Mouse (Mus musculus) mesoderm, embryonic 11.5 days (tissue): ENCODE results near the gene Fbxw7.

Source experiments
- DNase-seq: peaks from one replicate; pipeline ENCODE4 v3.0.0-alpha.2; 2012; ENCODE audit warnings: low read depth, low spot score

The Fbxw7 gene

DNA sequence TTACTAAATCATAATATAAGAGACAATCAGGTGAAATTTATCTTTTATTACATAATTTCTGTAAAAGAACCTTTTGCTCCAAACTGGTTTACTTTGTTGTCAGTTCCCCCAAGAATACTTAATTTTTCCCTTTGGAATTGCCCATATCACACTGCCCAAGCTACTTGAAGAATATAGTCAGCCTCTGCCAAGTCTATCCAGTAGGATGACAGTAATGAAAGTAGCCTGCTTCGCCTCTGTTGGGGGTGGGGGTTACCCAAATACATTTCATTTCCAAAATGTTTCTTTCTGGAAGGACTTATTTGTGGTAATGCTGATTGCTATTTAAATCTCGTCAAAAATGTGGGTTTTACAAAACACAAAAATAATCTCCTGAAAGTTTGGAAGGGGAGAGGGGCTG lies 136.6 kb downstream of the Fbxw7 start:
- peak; percentile 8 for DNase-seq

GRCm38 (mm10) chr3:84952135-84952534 lies 137.1 kb downstream of the Fbxw7 start:
- DNase-seq, result peak; percentile 93

GRCm38 (mm10) chr3:84952585-84953187 lies 137.6 kb downstream of the Fbxw7 start:
- DNase-seq, result no peak

GRCm38 (mm10) chr3:84955011-84955775 lies 140.1 kb downstream of the Fbxw7 start:
- DNase-seq, result no peak

DNA sequence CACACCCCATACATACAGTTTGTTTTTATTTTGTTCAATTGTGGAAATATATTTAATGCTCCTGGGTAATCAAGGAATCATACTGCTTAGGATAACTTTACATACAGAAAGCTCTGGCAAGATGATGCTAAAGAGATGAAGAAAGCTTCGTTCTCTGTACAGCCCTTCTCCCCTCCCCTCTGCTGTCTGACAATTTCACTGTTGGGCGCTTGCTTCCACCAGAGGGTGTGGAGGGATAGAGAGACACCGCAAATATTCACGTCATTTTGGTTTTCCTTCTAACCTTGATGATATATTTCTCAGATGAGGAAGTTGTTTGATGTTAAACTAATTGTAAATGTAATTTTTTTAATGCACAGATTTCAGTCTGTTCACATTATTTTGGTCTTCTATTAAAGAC lies 140.8 kb downstream of the Fbxw7 start:
- DNase-seq, result no peak

DNA sequence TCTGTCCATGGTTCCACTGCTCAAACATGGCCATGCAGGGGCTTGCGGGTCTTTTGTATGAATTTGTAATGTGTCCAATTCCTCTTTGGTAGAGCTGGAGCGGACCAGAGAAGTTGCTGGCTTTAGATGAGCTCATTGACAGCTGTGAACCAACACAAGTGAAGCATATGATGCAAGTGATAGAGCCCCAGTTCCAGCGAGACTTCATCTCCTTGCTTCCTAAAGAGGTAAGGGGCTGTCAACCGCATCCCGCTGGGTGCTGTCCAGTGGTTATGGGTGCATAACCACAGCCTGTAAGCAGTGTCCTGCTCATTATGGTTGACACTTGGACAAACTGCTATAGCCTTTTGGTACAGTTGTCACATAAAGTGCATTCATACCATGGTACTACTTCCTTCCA lies 150.1 kb downstream of the Fbxw7 start:
- DNase-seq, result no peak

DNA sequence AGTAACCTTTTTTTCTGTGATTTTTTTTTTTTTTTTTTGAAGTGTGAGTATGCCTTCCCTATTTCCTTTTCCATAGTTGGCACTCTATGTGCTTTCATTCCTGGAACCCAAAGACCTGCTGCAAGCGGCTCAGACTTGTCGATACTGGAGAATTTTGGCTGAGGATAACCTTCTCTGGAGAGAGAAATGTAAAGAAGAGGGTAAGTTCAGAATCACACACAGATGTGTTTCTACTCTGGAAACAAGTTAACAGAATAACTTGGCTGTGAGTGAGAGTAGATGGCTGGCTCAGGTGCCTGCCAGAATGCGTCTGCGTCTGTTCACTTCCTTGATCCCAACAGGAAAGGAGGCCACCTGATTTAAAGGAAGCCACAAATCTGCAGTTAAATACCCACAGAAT lies 152.3 kb downstream of the Fbxw7 start:
- no peak for DNase-seq

DNA sequence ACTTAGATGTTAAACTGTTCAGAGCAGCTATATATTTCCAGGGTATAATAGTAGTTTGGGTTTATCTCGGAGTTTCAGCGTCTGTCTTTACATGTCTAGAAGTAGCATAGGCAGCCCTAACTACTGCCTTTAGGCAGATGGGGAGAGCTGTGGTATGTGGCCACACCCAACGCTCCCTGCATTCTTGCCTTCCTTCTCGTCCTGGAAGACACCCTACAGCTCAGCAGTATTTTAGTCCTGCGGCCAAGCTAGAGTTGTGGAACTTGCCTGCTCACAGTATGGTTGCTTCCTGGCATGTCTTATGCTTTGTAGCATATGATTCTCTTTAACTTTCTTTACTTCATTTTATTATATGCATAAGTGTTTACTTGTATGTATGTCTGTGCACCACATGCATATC lies 156.5 kb downstream of the Fbxw7 start:
- DNase-seq, result no peak

DNA sequence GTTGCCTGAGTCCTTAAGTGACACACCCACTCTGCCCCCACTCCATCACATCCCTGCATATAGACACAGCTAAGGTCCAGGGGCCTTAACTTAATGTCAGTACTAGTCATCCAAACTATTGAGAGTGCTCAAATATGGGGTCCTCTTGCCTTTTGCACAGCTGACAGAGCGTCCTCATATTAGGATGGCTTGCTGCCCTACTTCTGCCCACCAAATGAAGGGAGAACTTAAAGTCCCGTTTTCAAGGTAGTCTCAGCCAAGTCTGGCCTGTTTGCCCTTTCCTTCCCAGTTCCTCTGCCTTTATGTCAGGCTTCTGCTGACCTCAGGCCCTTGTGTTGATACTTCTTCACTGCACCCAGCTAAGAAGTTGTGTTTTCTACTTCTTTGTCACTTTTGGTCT lies 157.8 kb downstream of the Fbxw7 start:
- DNase-seq, result no peak

DNA sequence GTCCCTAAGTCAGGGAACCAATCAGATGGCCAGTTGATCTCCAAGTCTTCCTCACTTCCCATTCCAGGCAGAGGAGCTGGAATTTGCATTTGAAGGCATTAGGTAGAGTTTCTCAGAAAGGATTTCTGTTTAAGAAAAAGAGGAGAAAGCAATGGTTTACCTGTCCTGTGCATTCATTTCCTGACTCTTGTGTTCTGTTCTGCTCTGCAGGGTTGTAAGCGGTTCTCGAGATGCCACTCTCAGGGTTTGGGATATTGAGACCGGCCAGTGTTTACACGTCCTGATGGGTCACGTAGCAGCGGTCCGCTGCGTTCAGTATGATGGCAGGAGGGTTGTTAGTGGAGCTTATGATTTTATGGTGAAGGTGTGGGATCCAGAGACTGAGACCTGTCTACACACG lies 159.1 kb downstream of the Fbxw7 start:
- no peak for DNase-seq

DNA sequence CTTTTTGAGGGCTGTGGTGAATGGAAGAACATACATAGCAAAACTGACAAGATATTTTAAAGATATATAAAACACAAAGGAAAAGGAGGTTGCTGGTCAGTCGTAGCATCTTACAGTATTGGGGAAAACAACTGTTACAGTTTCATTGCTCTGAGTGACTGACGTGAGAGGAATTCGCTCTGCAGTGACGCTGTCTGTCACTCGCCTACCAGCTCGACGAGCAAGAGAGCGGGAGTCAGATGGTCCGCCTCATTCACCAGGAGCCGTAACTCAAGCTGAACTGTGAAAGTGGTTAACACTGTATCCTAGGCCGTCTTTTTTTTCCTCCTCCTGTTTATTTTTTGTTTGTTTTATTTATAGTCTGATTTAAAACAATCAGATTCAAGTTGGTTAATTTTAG lies 163.6 kb downstream of the Fbxw7 start:
- DNase-seq, result no peak

GRCm38 (mm10) chr3:84980158-84980557 lies 165.1 kb downstream of the Fbxw7 start:
- no peak for DNase-seq

DNA sequence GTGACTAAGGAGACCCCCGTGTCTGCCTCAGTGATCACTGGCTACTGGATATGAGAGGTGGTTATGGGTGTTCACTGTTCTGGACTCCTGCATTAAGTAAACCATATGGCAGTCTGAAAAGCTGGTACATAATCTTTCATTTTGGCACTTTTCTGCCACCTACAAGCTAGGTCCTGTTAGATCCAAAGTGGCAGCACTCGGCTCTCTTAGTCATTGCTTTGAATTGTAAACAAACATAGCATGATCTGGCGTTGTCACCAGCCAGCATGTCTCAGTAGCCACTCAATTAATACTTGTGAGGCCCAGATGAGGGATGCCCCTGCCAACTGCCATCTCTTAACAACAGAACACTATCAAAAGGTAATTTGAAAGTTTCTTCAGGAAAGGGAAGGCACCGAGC lies 167.6 kb downstream of the Fbxw7 start:
- no peak for DNase-seq

- DNase-seq, result no peak
Observed at GRCm38 (mm10) chr3:84985121-84985625, 170.1 kb downstream of the Fbxw7 start.

DNA sequence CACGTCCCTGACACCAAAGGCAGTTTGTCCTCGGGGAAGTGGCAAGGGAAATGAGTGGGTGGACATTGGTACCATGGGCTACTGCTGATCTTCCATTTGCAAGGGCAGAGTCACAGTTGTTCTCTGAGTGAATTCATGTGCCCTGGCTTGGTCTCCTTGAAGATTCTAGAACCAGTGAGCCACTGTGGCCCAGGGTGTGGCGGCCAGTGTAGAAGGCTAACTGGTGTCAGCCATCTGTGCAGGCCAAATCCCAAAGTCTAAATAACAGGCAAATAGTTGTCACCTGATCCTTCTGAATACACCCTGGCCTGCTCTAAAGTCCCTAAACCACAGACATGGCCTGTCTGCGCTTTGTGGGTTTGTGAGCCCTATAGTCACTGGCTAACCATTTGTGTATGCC lies 173.8 kb downstream of the Fbxw7 start:
- DNase-seq, result no peak

DNA sequence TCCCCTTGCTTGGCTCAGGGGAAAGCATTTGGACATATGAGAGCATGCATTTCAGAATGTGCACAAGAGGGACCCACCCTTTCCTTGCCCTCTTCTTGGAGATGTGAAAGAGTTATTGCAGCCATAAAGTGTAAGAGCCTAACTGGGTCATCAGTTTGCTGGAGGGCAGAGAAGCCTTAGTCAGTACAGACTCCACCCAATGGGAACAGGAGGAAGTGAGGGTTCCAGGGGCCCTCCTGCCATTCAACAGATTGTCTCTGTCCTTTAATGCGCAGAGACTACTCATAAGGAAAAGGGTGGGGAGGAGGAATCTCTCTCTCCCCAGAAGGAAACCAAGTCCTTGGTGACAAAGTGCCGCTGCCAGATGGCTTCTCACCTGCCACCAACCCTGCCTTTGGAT lies 190.2 kb downstream of the Fbxw7 start:
- DNase-seq, result no peak

GRCm38 (mm10) chr3:85012889-85013288 lies 197.8 kb downstream of the Fbxw7 start:
- no peak for DNase-seq

GRCm38 (mm10) chr3:85015667-85016066 lies 200.6 kb downstream of the Fbxw7 start:
- no peak for DNase-seq

DNA sequence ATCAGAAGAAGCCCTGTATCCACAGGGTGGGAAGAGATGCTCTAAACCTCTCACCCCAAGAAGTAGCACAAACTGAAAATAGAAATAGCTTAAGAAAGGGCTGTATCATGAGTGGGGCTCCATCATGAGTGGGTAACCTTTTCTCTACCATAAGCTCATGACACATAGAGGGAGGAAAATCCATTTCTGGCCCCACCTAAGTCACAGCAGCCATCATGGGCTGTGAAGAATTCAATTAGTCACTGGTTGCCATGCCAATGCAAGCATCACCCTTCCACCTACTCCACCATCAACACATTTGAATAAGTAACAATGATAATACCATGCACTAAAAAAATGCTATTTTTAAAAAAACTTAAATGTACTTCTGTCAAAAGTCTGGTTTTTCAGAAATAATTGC lies 205.1 kb downstream of the Fbxw7 start:
- no peak for DNase-seq

GRCm38 (mm10) chr3:85021816-85022215 lies 206.7 kb downstream of the Fbxw7 start:
- no peak for DNase-seq

GRCm38 (mm10) chr3:85022800-85023199 lies 207.7 kb downstream of the Fbxw7 start:
- no peak for DNase-seq

- no peak for DNase-seq
Observed at GRCm38 (mm10) chr3:85024237-85024636, 209.2 kb downstream of the Fbxw7 start.
